Mouse (Mus musculus): Measurements from ENCODE around the gene Sbsn. TPM values are rescaled to one million over a fixed set of nuclear protein-coding genes. Genes with fewer than 3 reads are reported as not detected.

The Sbsn gene
- total RNA-seq (2021) (1 to 10 TPM; 1.8 to 2.3 TPM), polyA plus RNA-seq (2012; rRNA removed) (1.6 and 1.7 TPM in 2 replicates)
- long read RNA-seq: 0 reads

- Histone ChIP-seq H3K79me2 (replicated peaks; ENCODE audit: control insufficient read depth, insufficient read depth, low read length) (no peaks in the 10 kb centered on the region), H3K27ac (no peak within 1 kb of the TSS), H3K9ac (ENCODE audit: low read depth, low read length) (no peak within 1 kb of the TSS), H3K4me3 (no peak within 1 kb of the TSS), H3K4me1 (ENCODE audit: control insufficient read depth, insufficient read depth, low read length) (no peaks in the 10 kb centered on the region), H3K36me3 (ENCODE audit: control insufficient read depth, insufficient read depth, low read length) (no peaks in the 10 kb centered on the region), H3K27me3 (ENCODE audit: control insufficient read depth, insufficient read depth, low read length) (no peaks in the 10 kb centered on the region)
- TF ChIP-seq POLR2A (IDR thresholded peaks at IDR 0.05; ENCODE audit: insufficient read depth, low read depth, low read length): no peak
- no peak for TF ChIP-seq EP300 (IDR thresholded peaks at IDR 0.05; ENCODE audit: insufficient read depth, low read depth, low read length)
- TF ChIP-seq CTCF (IDR thresholded peaks at IDR 0.05): no peak
- 39% methylated on average over 5 of the region's 5 CpGs for WGBS
- no peak for DNase-seq
- intact Hi-C loops (cut with DNase I): no loop called here
Measured at GRCm38 (mm10) chr7:30751086-30751669, at the start of gene Sbsn. Gene Sbsn, plus strand, starts transcription at chr7:30751471.

GRCm38 (mm10) chr7:30706214-30706882, 44.9 kb upstream of the Sbsn start:
- no peak overlapping the region for H3K9ac ChIP-seq (ENCODE audit: low read depth, low read length)
- DNase-seq: peak in 1 of 2 experiments; percentile 38
- TF ChIP-seq CTCF (IDR thresholded peaks at IDR 0.05) (no peak), POLR2A (IDR thresholded peaks at IDR 0.05; ENCODE audit: insufficient read depth, low read depth, low read length) (no peak)
- no peak overlapping the region for H3K4me3 ChIP-seq
- H3K4me1 ChIP-seq (ENCODE audit: control insufficient read depth, insufficient read depth, low read length): no peaks in the 10 kb centered on the region
- no peaks in the 10 kb centered on the region for H3K36me3 ChIP-seq (ENCODE audit: control insufficient read depth, insufficient read depth, low read length)
- no peaks in the 10 kb centered on the region for H3K27me3 ChIP-seq (ENCODE audit: control insufficient read depth, insufficient read depth, low read length)
- peak overlapping the region; percentile 57; the same call in 1 of the 2 replicates for H3K27ac ChIP-seq
- WGBS: 25% methylated on average over 8 of the region's 8 CpGs
- no peaks in the 10 kb centered on the region for H3K79me2 ChIP-seq (replicated peaks; ENCODE audit: control insufficient read depth, insufficient read depth, low read length)
- intact Hi-C loops (cut with DNase I): no loop called here

GRCm38 (mm10) chr7:30707441-30707840, 43.8 kb upstream of the Sbsn start:
- no peaks in the 10 kb centered on the region for H3K27me3 ChIP-seq (ENCODE audit: control insufficient read depth, insufficient read depth, low read length)
- no peaks in the 10 kb centered on the region for H3K4me1 ChIP-seq (ENCODE audit: control insufficient read depth, insufficient read depth, low read length)
- WGBS: 81% methylated on average over 1 of the region's 1 CpGs
- no peak overlapping the region for H3K9ac ChIP-seq (ENCODE audit: low read depth, low read length)
- H3K36me3 ChIP-seq (ENCODE audit: control insufficient read depth, insufficient read depth, low read length): no peaks in the 10 kb centered on the region
- TF ChIP-seq POLR2A (IDR thresholded peaks at IDR 0.05; ENCODE audit: insufficient read depth, low read depth, low read length) (no peak), CTCF (IDR thresholded peaks at IDR 0.05) (no peak), EP300 (IDR thresholded peaks at IDR 0.05; ENCODE audit: insufficient read depth, low read depth, low read length) (no peak)
- H3K79me2 ChIP-seq (replicated peaks; ENCODE audit: control insufficient read depth, insufficient read depth, low read length): no peaks in the 10 kb centered on the region
- H3K4me3 ChIP-seq: no peak overlapping the region
- intact Hi-C loops (cut with DNase I): no loop called here
- DNase-seq: no peak
- H3K27ac ChIP-seq: no peak overlapping the region

GRCm38 (mm10) chr7:30711942-30712341, 39.3 kb upstream of the Sbsn start, which contains the start of gene Atp4a:
Gene Atp4a, plus strand, starts transcription at chr7:30712209.
- Histone ChIP-seq H3K9ac (ENCODE audit: low read depth, low read length) (no peak within 1 kb of the TSS), H3K4me1 (ENCODE audit: control insufficient read depth, insufficient read depth, low read length) (no peaks in the 10 kb centered on the region), H3K79me2 (replicated peaks; ENCODE audit: control insufficient read depth, insufficient read depth, low read length) (no peaks in the 10 kb centered on the region), H3K27me3 (ENCODE audit: control insufficient read depth, insufficient read depth, low read length) (no peaks in the 10 kb centered on the region), H3K4me3 (no peak within 1 kb of the TSS), H3K36me3 (ENCODE audit: control insufficient read depth, insufficient read depth, low read length) (no peaks in the 10 kb centered on the region), H3K27ac (no peak within 1 kb of the TSS)
- intact Hi-C loops (cut with DNase I): no loop called here
- DNase-seq: no peak
- WGBS: 71% methylated on average over 3 of the region's 3 CpGs
- TF ChIP-seq POLR2A (IDR thresholded peaks at IDR 0.05; ENCODE audit: insufficient read depth, low read depth, low read length): no peak
- no peak for TF ChIP-seq CTCF (IDR thresholded peaks at IDR 0.05)

- Histone ChIP-seq H3K79me2 (replicated peaks; ENCODE audit: control insufficient read depth, insufficient read depth, low read length) (no peaks in the 10 kb centered on the region), H3K9ac (ENCODE audit: low read depth, low read length) (no peak overlapping the region), H3K36me3 (ENCODE audit: control insufficient read depth, insufficient read depth, low read length) (no peaks in the 10 kb centered on the region), H3K27me3 (ENCODE audit: control insufficient read depth, insufficient read depth, low read length) (peaks cover 3% of the 10 kb centered on the region; the same call in 1 of the 2 replicates), H3K27ac (no peak overlapping the region), H3K4me1 (ENCODE audit: control insufficient read depth, insufficient read depth, low read length) (no peaks in the 10 kb centered on the region), H3K4me3 (peak overlapping the region; percentile 36)
- DNase-seq: peak; percentile 53 to 63
- no peak for TF ChIP-seq POLR2A (IDR thresholded peaks at IDR 0.05; ENCODE audit: insufficient read depth, low read depth, low read length)
- TF ChIP-seq EP300 (IDR thresholded peaks at IDR 0.05; ENCODE audit: insufficient read depth, low read depth, low read length): no peak
- TF ChIP-seq CTCF (IDR thresholded peaks at IDR 0.05): no peak
- 5% methylated on average over 43 of the region's 43 CpGs for WGBS
- intact Hi-C loops (cut with DNase I): no loop called here
Measured at GRCm38 (mm10) chr7:30717006-30717715, 34.1 kb upstream of the Sbsn start.

- TF ChIP-seq EP300 (IDR thresholded peaks at IDR 0.05; ENCODE audit: insufficient read depth, low read depth, low read length) (no peak), CTCF (IDR thresholded peaks at IDR 0.05) (no peak), POLR2A (IDR thresholded peaks at IDR 0.05; ENCODE audit: insufficient read depth, low read depth, low read length) (no peak)
Measured at GRCm38 (mm10) chr7:30717716-30718046, 33.6 kb upstream of the Sbsn start.

More at GRCm38 (mm10) chr7:30717716-30718046, 33.6 kb upstream of the Sbsn start:
- DNase-seq: no peak
- intact Hi-C loops (cut with DNase I): no loop called here
- Histone ChIP-seq H3K79me2 (replicated peaks; ENCODE audit: control insufficient read depth, insufficient read depth, low read length) (no peaks in the 10 kb centered on the region), H3K27ac (no peak overlapping the region), H3K36me3 (ENCODE audit: control insufficient read depth, insufficient read depth, low read length) (no peaks in the 10 kb centered on the region), H3K4me3 (no peak overlapping the region; the same call in 1 of the 2 replicates), H3K4me1 (ENCODE audit: control insufficient read depth, insufficient read depth, low read length) (no peaks in the 10 kb centered on the region), H3K27me3 (ENCODE audit: control insufficient read depth, insufficient read depth, low read length) (peaks cover 3% of the 10 kb centered on the region; the same call in 1 of the 2 replicates), H3K9ac (ENCODE audit: low read depth, low read length) (no peak overlapping the region)
- WGBS: 20% methylated on average over 14 of the region's 14 CpGs
